Mouse (Mus musculus): ENCODE measurements around the gene Eml6.
"Not testable (repeated sequence)": the region's sequence is repeated elsewhere in the genome, so short reads cannot be mapped to it uniquely, and the experiment has no call there.

The Eml6 gene

DNA sequence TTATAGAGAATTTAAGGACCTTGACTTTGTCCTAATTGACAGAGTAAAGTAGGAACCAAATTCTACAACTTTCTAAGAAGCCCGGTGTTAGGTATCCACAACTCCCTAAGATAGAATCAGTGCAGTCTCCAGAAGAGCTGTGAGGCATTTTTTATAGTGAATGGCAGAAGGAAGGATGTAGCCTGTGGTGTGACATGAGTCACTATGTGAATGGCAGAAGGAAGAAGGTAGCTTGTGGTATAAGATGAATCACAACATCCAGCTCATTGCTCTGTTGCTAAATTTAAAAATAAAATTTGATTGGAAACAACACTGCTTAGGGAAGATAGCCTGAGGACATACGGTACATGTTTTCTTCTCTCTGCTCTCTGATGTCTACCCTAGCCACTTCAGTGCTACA is 146.2 kb downstream of the Eml6 start:
- no peak for DNase-seq (ENCODE audit: low read depth, low spot score)
- H3K27me3 ChIP-seq (ENCODE audit: control insufficient read depth, insufficient read depth, low read length, poor library complexity, severe bottlenecking) = no peaks in the 10 kb centered on the region
- no peaks in the 10 kb centered on the region for H3K36me3 ChIP-seq (ENCODE audit: control insufficient read depth, insufficient read depth, low read length, poor library complexity, severe bottlenecking)

DNA sequence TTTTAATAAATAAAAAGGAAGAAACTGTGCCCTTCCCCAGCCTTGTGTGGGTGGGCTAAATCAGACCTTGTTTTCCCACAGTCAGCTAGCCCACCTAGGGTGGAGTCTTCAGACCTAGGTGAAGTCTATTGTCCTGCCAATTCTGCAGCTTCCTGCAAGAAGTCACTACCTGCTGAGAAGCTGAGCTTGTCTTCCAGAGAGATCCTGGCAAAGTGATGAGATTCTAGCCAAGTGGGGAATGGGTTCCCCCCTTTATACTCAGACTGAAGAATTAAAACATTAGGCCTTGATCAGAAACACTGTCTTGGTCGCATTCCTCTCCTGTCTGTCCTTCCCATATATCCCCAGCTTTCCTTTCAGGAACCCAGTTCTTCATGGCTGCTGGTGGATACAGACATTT is 147.9 kb downstream of the Eml6 start:
- no peak for DNase-seq (ENCODE audit: low read depth, low spot score)
- Histone ChIP-seq H3K36me3 (ENCODE audit: control insufficient read depth, insufficient read depth, low read length, poor library complexity, severe bottlenecking) (no peaks in the 10 kb centered on the region), H3K27me3 (ENCODE audit: control insufficient read depth, insufficient read depth, low read length, poor library complexity, severe bottlenecking) (no peaks in the 10 kb centered on the region)

DNA sequence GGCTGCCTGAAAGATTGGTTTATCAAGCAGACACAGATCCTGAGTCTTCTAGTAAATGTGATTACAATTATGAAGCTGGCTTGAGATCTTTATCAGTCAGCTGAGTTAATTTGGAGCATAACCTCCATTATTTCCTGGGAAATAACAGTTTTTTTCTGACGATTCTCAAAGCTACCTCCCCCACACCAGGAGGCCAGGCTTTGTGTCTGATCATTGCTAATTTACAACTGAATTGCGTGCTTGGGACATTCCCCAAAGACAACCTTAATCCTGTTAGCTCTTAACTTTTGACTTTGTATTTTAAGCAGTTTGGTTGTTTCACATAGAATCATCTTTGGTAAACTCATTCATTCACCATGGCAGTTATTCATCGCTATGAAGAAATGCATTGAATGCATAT is 148.6 kb downstream of the Eml6 start:
- no peak for DNase-seq (ENCODE audit: low read depth, low spot score)
- Histone ChIP-seq H3K36me3 (ENCODE audit: control insufficient read depth, insufficient read depth, low read length, poor library complexity, severe bottlenecking) (no peaks in the 10 kb centered on the region), H3K27me3 (ENCODE audit: control insufficient read depth, insufficient read depth, low read length, poor library complexity, severe bottlenecking) (no peaks in the 10 kb centered on the region)

- not testable (repeated sequence) for H3K36me3 ChIP-seq (ENCODE audit: control insufficient read depth, insufficient read depth, low read length, poor library complexity, severe bottlenecking); H3K27me3 ChIP-seq (ENCODE audit: control insufficient read depth, insufficient read depth, low read length, poor library complexity, severe bottlenecking); DNase-seq (ENCODE audit: low read depth, low spot score)
Observed at GRCm38 (mm10) chr11:29874781-29875180, 151.1 kb downstream of the Eml6 start.

- no peaks in the 10 kb centered on the region for H3K36me3 ChIP-seq (ENCODE audit: control insufficient read depth, insufficient read depth, low read length, poor library complexity, severe bottlenecking)
- DNase-seq (ENCODE audit: low read depth, low spot score) = no peak
- no peaks in the 10 kb centered on the region for H3K27me3 ChIP-seq (ENCODE audit: control insufficient read depth, insufficient read depth, low read length, poor library complexity, severe bottlenecking)
Observed at GRCm38 (mm10) chr11:29870174-29870573, 155.7 kb downstream of the Eml6 start.

DNA sequence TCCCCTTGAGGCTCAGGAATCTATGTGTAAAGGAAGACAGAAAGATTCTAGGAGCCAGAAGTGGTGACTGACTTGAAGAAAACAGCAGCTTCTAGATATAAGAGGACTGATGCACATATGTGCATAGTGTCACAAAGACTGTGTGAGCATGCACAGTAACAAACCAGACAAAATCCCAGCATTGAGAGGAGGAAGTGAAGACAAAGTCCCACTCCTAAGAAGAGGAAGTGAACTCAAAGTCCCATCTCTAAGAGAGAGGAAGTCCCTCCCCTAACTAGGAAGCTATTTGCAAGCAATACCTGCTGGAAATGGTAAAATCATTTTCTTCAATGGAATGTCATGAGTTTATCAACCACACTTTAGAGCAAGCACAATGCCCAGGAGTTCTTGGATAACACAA is 161.6 kb downstream of the Eml6 start:
- Histone ChIP-seq H3K36me3 (ENCODE audit: control insufficient read depth, insufficient read depth, low read length, poor library complexity, severe bottlenecking) (no peaks in the 10 kb centered on the region), H3K27me3 (ENCODE audit: control insufficient read depth, insufficient read depth, low read length, poor library complexity, severe bottlenecking) (no peaks in the 10 kb centered on the region)
- DNase-seq (ENCODE audit: low read depth, low spot score) = peak; percentile 10

GRCm38 (mm10) chr11:29861750-29862397 is 164.0 kb downstream of the Eml6 start:
- Histone ChIP-seq H3K27me3 (ENCODE audit: control insufficient read depth, insufficient read depth, low read length, poor library complexity, severe bottlenecking) (no peaks in the 10 kb centered on the region), H3K36me3 (ENCODE audit: control insufficient read depth, insufficient read depth, low read length, poor library complexity, severe bottlenecking) (no peaks in the 10 kb centered on the region)
- DNase-seq (ENCODE audit: low read depth, low spot score) = peak; percentile 55

- DNase-seq (ENCODE audit: low read depth, low spot score) = no peak
- no peaks in the 10 kb centered on the region for H3K27me3 ChIP-seq (ENCODE audit: control insufficient read depth, insufficient read depth, low read length, poor library complexity, severe bottlenecking)
- no peaks in the 10 kb centered on the region for H3K36me3 ChIP-seq (ENCODE audit: control insufficient read depth, insufficient read depth, low read length, poor library complexity, severe bottlenecking)
Observed at GRCm38 (mm10) chr11:29861040-29861439, 164.8 kb downstream of the Eml6 start.

DNA sequence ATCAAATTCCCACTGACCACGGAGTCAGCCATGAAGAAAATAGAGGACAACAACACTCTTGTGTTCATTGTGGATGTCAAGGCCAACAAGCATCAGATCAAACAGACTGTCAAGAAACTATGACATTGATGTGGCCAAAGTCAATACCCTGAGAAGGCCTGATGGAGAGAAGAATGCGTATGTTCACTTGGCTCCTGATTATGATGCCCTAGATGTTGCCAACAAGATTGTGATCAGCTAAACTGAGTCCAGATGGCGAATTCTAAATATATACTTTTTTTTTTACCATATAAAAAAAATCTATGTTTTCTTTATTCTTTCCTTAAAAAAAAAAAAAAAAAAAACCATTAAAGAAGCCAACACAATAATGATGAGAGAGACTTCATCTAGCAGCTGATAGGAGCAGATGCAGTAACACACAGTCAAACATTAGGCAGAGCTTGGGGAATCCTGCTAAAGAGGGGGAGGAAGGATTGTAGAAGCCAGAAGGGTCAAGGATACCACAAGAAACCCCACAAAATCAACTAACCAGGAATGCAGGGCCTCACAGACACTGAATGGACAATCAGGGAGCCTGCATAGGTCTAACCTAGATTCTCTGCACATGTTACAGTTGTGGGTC is 185.1 kb downstream of the Eml6 start:
- no peaks in the 10 kb centered on the region; the same call in 1 of the 2 replicates for H3K27me3 ChIP-seq (ENCODE audit: control insufficient read depth, insufficient read depth, low read length, poor library complexity, severe bottlenecking)
- H3K36me3 ChIP-seq (ENCODE audit: control insufficient read depth, insufficient read depth, low read length, poor library complexity, severe bottlenecking) = no peaks in the 10 kb centered on the region
- no peak for DNase-seq (ENCODE audit: low read depth, low spot score)

GRCm38 (mm10) chr11:29839781-29840180 is 186.1 kb downstream of the Eml6 start:
- DNase-seq (ENCODE audit: low read depth, low spot score) = no peak
- Histone ChIP-seq H3K27me3 (ENCODE audit: control insufficient read depth, insufficient read depth, low read length, poor library complexity, severe bottlenecking) (no peaks in the 10 kb centered on the region; the same call in 1 of the 2 replicates), H3K36me3 (ENCODE audit: control insufficient read depth, insufficient read depth, low read length, poor library complexity, severe bottlenecking) (no peaks in the 10 kb centered on the region)

DNA sequence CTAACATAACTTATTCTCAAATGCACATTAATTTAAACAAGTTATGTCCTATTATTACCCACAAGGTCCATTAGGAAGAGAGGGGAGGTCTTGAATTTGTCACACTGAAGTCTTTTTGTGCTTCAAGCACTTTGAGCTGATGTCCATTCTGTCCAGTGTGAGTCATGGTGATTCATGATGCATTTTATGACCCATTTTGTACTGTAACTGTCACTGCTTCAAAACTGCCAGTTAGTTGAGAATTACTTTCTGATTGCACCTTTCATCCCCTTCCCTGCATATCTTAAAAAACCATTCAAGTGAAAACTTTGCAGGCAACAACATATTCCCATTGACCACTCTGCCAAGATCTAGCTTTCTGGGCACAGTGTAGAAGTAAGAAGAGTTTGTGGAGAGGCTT is 188.8 kb downstream of the Eml6 start:
- Histone ChIP-seq H3K36me3 (ENCODE audit: control insufficient read depth, insufficient read depth, low read length, poor library complexity, severe bottlenecking) (no peaks in the 10 kb centered on the region), H3K27me3 (ENCODE audit: control insufficient read depth, insufficient read depth, low read length, poor library complexity, severe bottlenecking) (no peaks in the 10 kb centered on the region; the same call in 1 of the 2 replicates)
- DNase-seq (ENCODE audit: low read depth, low spot score) = no peak

DNA sequence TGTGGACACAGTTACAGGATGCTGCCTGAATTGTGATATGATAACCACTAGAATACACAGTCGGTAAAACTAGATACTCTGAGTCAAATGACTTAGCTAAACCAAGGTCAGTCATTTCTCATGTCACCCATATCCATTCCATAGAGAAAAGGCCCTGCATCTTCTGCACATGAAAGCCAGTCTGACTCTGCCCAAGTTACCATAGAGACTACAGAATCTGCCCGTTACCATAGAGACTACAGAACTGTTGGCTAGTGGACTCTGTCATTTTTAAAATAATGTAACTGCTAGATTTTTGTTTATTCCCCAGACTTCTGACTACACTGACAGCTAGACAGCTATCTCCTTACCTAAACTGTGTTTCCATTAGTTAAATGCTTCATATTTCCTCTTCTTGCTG is 198.1 kb downstream of the Eml6 start:
- no peak for DNase-seq (ENCODE audit: low read depth, low spot score)
- no peaks in the 10 kb centered on the region for H3K27me3 ChIP-seq (ENCODE audit: control insufficient read depth, insufficient read depth, low read length, poor library complexity, severe bottlenecking)
- H3K36me3 ChIP-seq (ENCODE audit: control insufficient read depth, insufficient read depth, low read length, poor library complexity, severe bottlenecking) = no peaks in the 10 kb centered on the region

DNA sequence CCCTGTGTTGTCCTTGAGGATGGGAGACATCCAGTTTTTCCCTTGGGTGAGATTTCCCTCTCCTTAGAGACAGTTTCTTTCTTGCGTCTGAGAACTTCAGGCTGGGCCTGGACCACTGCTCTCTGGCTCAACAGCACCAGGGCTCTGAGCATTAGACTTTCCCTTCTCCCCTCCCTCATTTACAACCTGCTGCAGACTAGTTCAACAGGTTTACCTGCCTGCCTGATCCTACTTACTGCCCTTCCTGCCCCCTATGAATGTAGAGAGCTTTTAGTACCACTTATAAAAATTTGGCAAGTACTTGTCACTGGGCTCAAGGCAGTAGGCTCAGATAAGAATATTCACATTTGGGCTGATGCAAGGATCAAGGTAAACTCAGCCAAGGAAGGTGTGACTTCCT is 199.8 kb downstream of the Eml6 start:
- H3K36me3 ChIP-seq (ENCODE audit: control insufficient read depth, insufficient read depth, low read length, poor library complexity, severe bottlenecking) = no peaks in the 10 kb centered on the region
- H3K27me3 ChIP-seq (ENCODE audit: control insufficient read depth, insufficient read depth, low read length, poor library complexity, severe bottlenecking) = no peaks in the 10 kb centered on the region
- DNase-seq (ENCODE audit: low read depth, low spot score) = no peak

DNA sequence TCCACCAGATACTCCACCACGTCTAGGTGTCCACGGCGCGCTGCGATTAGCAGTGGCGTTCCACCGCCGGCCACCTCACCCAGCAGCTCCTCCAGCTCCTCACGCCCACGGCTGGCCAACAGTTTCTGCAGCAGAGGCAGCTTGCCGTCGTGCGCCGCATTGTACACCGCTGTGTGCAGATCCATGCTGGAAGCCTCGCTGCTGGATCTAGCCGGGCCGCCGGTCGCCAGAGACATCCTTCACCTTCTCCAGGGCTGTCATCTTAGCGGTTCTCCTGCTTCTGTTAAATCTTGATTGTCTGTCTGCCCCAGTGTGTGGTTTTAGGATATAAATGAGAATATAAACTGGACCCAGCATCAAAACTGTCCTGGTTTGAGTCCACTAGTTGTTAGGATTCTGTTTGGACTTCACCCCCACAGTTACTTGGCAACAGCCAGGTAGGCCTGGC is 200.5 kb downstream of the Eml6 start, which contains the start of gene 4931440F15Rik:
Gene 4931440F15Rik (minus strand): TSS at position 398 of the 448 bp plus-strand sequence.
- not testable (repeated sequence) for H3K27me3 ChIP-seq (ENCODE audit: control insufficient read depth, insufficient read depth, low read length, poor library complexity, severe bottlenecking); H3K36me3 ChIP-seq (ENCODE audit: control insufficient read depth, insufficient read depth, low read length, poor library complexity, severe bottlenecking); DNase-seq (ENCODE audit: low read depth, low spot score)

DNA sequence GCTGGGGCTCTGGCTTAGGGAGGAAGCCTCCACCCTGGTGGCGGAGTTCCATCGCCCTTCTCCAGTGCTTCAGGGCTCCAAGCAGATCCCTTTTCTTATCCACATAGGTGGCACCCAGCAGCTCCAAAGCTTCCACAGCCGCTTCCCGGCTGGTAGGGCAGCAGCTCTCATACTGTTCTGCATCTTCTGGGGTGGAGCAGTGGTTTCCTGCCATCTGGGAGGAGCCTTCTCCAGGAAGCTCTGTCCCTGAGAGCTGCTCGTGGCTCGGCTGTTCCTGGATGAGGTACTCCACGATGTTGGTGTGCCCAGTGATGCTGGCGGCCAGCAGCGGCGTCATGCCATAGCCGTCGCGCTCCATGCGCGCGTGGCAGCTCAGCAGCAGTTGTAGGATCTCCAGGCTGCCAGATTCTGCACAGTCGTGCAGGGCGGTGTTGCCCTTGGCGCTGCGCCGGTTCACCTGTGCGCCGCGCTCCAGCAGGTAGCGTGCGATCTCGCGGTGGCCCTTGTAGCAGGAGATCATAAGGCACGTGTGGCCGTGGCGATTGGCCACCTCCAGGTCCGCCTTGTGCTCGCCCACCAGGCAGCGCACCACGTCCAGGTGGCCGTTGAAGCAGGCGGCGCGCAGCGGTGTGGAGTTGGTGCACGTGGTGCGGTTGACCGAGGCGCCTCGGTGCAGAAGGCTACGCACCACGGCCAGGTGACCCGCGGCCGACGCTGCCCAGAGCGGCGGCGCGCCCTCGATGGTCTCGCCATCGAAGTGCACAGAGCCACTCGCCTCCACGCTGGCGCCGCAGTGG is 201.2 kb downstream of the Eml6 start:
- not testable (repeated sequence) for H3K27me3 ChIP-seq (ENCODE audit: control insufficient read depth, insufficient read depth, low read length, poor library complexity, severe bottlenecking); H3K36me3 ChIP-seq (ENCODE audit: control insufficient read depth, insufficient read depth, low read length, poor library complexity, severe bottlenecking); DNase-seq (ENCODE audit: low read depth, low spot score)
